11 mouse cellular contexts compared by ENCODE assay signal in the genomic region with DNA sequence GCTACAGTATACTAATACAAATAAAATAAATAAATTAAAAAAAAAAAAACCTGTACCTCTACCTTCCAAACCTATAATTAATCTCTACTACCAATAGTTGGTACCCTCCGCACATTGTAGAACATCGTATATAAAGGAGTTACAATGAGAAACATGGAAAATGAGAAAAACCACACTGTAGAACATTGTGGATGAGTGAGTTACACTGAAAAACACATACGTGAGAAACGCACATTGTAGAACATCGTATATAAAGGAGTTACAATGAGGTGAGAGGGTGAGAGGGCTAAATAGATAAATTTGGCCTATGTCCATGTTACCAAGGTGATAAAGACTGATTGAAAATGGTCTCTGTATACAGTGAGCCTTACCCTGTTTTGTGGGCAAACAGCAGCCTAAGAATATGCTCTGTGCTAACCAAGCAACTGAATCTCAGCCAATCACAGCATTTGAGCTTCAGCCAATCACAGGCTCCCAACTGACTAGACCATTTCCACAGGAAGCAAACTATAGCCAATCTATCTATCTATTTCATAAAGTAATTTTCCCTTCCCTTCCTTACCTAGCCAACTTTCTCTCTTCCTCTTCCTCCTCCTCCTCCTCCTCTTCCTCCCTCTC. TPM values are rescaled to one million over a fixed set of nuclear protein-coding genes. Genes with fewer than 3 reads are reported as not detected.
DNase-seq lines count a peak whose midpoint lies in the region; ATAC-seq and TF ChIP-seq lines count a peak whose summit lies in the region.
"Had no signal": no experiment of that assay in that cellular context is flagged by ENCODE, and none has a peak within 500 bp of the region (broad histone marks: within the 10 kb centered on the region; RNA-seq: fewer than 3 reads in every experiment).

No protein-coding gene starts in this region.

- H3K4me3 ChIP-seq in cerebellum, adult 2 months (replicated peaks; ENCODE audit: insufficient read depth, low read depth, low read length), result no peak overlapping the region
- no peak overlapping the region for H3K4me3 ChIP-seq in neural tube, embryonic 11.5 days (ENCODE audit: low read depth, low read length)
- H3K4me3 ChIP-seq in limb, embryonic 15.5 days, result no peak overlapping the region
- no peak overlapping the region for H3K4me3 ChIP-seq in stomach, postnatal 0 days (ENCODE audit: low read depth, low read length)
- no peak overlapping the region for H3K4me3 ChIP-seq in lung, adult 2 months (replicated peaks; ENCODE audit: extremely low read depth, low read depth, low read length)

- no peak for DNase-seq in cerebellum, adult 2 months
- no peak for DNase-seq in neural tube, embryonic 11.5 days (ENCODE audit: low spot score)
- no peak for DNase-seq in neural tube, embryonic 10.5 days (ENCODE audit: extremely low spot score, low spot score)
- no peak for DNase-seq in stomach, postnatal 0 days (ENCODE audit: low spot score)
- no peak for DNase-seq in gastrocnemius, adult 18-20 months (ENCODE audit: low spot score)
- DNase-seq in lung, adult 2 months, result no peak
- DNase-seq: thymus, postnatal 36 days had no signal

- no peak overlapping the region for H3K27ac ChIP-seq in cerebellum, adult 2 months (ENCODE audit: insufficient read depth, low read length)
- no peak overlapping the region for H3K27ac ChIP-seq in neural tube, embryonic 11.5 days (ENCODE audit: low read depth, low read length)
- H3K27ac ChIP-seq in limb, embryonic 15.5 days, result no peak overlapping the region
- H3K27ac ChIP-seq in stomach, postnatal 0 days (replicated peaks), result no peak overlapping the region

- ATAC-seq in cerebellum, adult (ENCODE audit: insufficient number of reproducible peaks, low FRiP score, low TSS enrichment), result peak; percentile 74
- ATAC-seq in neural tube, embryonic 11.5 days (ENCODE audit: insufficient read depth, low FRiP score, low TSS enrichment), result peak; percentile 85
- peak; percentile 67 for ATAC-seq in limb, embryonic 15.5 days (ENCODE audit: insufficient number of reproducible peaks, low FRiP score, low TSS enrichment, low read depth)
- ATAC-seq in stomach, postnatal 0 days (ENCODE audit: low FRiP score, low TSS enrichment), result peak; percentile 55; the same call in 1 of the 2 replicates

- TF ChIP-seq CTCF in cerebellum, adult 2 months (IDR thresholded peaks at IDR 0.05; ENCODE audit: borderline replicate concordance, insufficient read depth, low read depth, low read length), result no peak
- no peak for TF ChIP-seq CTCF in stomach, postnatal 0 days (IDR thresholded peaks at IDR 0.05; ENCODE audit: low read depth)
- no peak for TF ChIP-seq CTCF in lung, adult 2 months (IDR thresholded peaks at IDR 0.05; ENCODE audit: insufficient read depth, low read length)

- H3K4me1 ChIP-seq in cerebellum, adult 2 months (ENCODE audit: control insufficient read depth, insufficient read depth, low read length), result no peaks in the 10 kb centered on the region
- H3K4me1 ChIP-seq in neural tube, embryonic 11.5 days (ENCODE audit: control insufficient read depth, insufficient read depth, low read length), result no peaks in the 10 kb centered on the region
- H3K4me1 ChIP-seq in limb, embryonic 15.5 days, result no peaks in the 10 kb centered on the region
- no peaks in the 10 kb centered on the region for H3K4me1 ChIP-seq in stomach, postnatal 0 days (replicated peaks; ENCODE audit: control insufficient read depth, insufficient read depth)
- no peaks in the 10 kb centered on the region for H3K4me1 ChIP-seq in lung, adult 2 months (ENCODE audit: control insufficient read depth, insufficient read depth, low read length)

- no peaks in the 10 kb centered on the region for H3K36me3 ChIP-seq in neural tube, embryonic 11.5 days (ENCODE audit: control insufficient read depth, insufficient read depth, low read length)
- H3K36me3 ChIP-seq in limb, embryonic 15.5 days, result no peaks in the 10 kb centered on the region
- H3K36me3 ChIP-seq in stomach, postnatal 0 days (ENCODE audit: control insufficient read depth, insufficient read depth, low read length), result no peaks in the 10 kb centered on the region

- no peak overlapping the region for H3K4me2 ChIP-seq in neural tube, embryonic 11.5 days (ENCODE audit: low read depth)
- no peak overlapping the region for H3K4me2 ChIP-seq in limb, embryonic 15.5 days
- H3K4me2 ChIP-seq in stomach, postnatal 0 days (replicated peaks; ENCODE audit: low read depth), result no peak overlapping the region

- 78% methylated on average over 5 of the region's 5 CpGs for WGBS in cerebellum, adult 2 months
- 87% methylated on average over 5 of the region's 5 CpGs for WGBS in neural tube, embryonic 11.5 days
- 76% methylated on average over 5 of the region's 5 CpGs for WGBS in limb, embryonic 15.5 days
- WGBS in stomach, postnatal 0 days, result 78% methylated on average over 5 of the region's 5 CpGs
- WGBS in lung, adult 2 months, result 78% methylated on average over 5 of the region's 5 CpGs

- TF ChIP-seq EP300 in stomach, postnatal 0 days (optimal IDR thresholded peaks at IDR 0.05), result no peak

- no peak overlapping the region for H3K9ac ChIP-seq in neural tube, embryonic 11.5 days (ENCODE audit: low read length)
- no peak overlapping the region for H3K9ac ChIP-seq in limb, embryonic 15.5 days
- no peak overlapping the region for H3K9ac ChIP-seq in stomach, postnatal 0 days (ENCODE audit: low read length)

- H3K27me3 ChIP-seq in cerebellum, adult 2 months (ENCODE audit: control insufficient read depth, insufficient read depth, low read length), result no peaks in the 10 kb centered on the region; the same call in 1 of the 2 replicates
- no peaks in the 10 kb centered on the region for H3K27me3 ChIP-seq in neural tube, embryonic 11.5 days (ENCODE audit: control insufficient read depth, insufficient read depth, low read length)
- no peaks in the 10 kb centered on the region for H3K27me3 ChIP-seq in limb, embryonic 15.5 days
- H3K27me3 ChIP-seq in stomach, postnatal 0 days (ENCODE audit: control insufficient read depth, insufficient read depth, low read length), result no peaks in the 10 kb centered on the region

- no peaks in the 10 kb centered on the region for H3K9me3 ChIP-seq in neural tube, embryonic 11.5 days (ENCODE audit: control insufficient read depth, low read length)
- H3K9me3 ChIP-seq in limb, embryonic 15.5 days, result no peaks in the 10 kb centered on the region
- no peaks in the 10 kb centered on the region for H3K9me3 ChIP-seq in stomach, postnatal 0 days (ENCODE audit: control insufficient read depth, low read length)

- no peak for TF ChIP-seq POLR2A in cerebellum, adult 2 months (IDR thresholded peaks at IDR 0.05; ENCODE audit: borderline replicate concordance, insufficient read depth, low read length)
- no peak for TF ChIP-seq POLR2A in lung, adult 2 months (IDR thresholded peaks at IDR 0.05; ENCODE audit: borderline replicate concordance, extremely low read depth, low read depth, low read length)

RNA-seq across cellular contexts. Expression of a gene that starts 23.0 kb away (rescaled TPM):
- polyA plus RNA-seq in cerebellum, adult 2 months (2012; rRNA removed), result not detected in 2 replicates
- not detected in 2 replicates for polyA plus RNA-seq in neural tube, embryonic 11.5 days (2014; fragmentation: Nextera tagmentation; extraction: Ambion mirVana)
- polyA plus RNA-seq in limb, embryonic 15.5 days (2015; fragmentation: Nextera tagmentation; extraction: Ambion mirVana), result 11.3 and 14.7 TPM in 2 replicates
- polyA plus RNA-seq in stomach, postnatal 0 days (2015; fragmentation: Nextera tagmentation; extraction: Ambion mirVana), result 0.08 and 0.21 TPM in 2 replicates
- total RNA-seq in gastrocnemius, adult 18-20 months (2021), result not detected
- polyA plus RNA-seq in lung, adult 2 months (2012; rRNA removed), result 0.24 TPM in 1 of 2 replicates, not detected in the other
- total RNA-seq: layer of hippocampus, adult 18-20 months had no signal
- polyA plus RNA-seq: embryonic facial prominence, embryonic 11.5 days had no signal

RNA-seq across cellular contexts. Expression of a gene that starts 28.8 kb away (rescaled TPM):
- not detected in 2 replicates for polyA plus RNA-seq in cerebellum, adult 2 months (2012; rRNA removed)
- not detected in 2 replicates for polyA plus RNA-seq in neural tube, embryonic 11.5 days (2014; fragmentation: Nextera tagmentation; extraction: Ambion mirVana)
- polyA plus RNA-seq in limb, embryonic 15.5 days (2015; fragmentation: Nextera tagmentation; extraction: Ambion mirVana), result not detected in 2 replicates
- polyA plus RNA-seq in stomach, postnatal 0 days (2015; fragmentation: Nextera tagmentation; extraction: Ambion mirVana), result not detected in 2 replicates
- total RNA-seq in gastrocnemius, adult 18-20 months (2021), result not detected
- polyA plus RNA-seq in lung, adult 2 months (2012; rRNA removed), result not detected in 2 replicates
- total RNA-seq: layer of hippocampus, adult 18-20 months had no signal
- polyA plus RNA-seq: embryonic facial prominence, embryonic 11.5 days had no signal

RNA-seq across cellular contexts. Expression of a gene that starts 55.2 kb away (rescaled TPM):
- not detected in 2 replicates for polyA plus RNA-seq in cerebellum, adult 2 months (2012; rRNA removed)
- polyA plus RNA-seq in neural tube, embryonic 11.5 days (2014; fragmentation: Nextera tagmentation; extraction: Ambion mirVana), result not detected in 2 replicates
- not detected in 2 replicates for polyA plus RNA-seq in limb, embryonic 15.5 days (2015; fragmentation: Nextera tagmentation; extraction: Ambion mirVana)
- 7.4 and 15.1 TPM in 2 replicates for polyA plus RNA-seq in stomach, postnatal 0 days (2015; fragmentation: Nextera tagmentation; extraction: Ambion mirVana)
- total RNA-seq in gastrocnemius, adult 18-20 months (2021), result not detected
- polyA plus RNA-seq in lung, adult 2 months (2012; rRNA removed), result 28.3 and 52.7 TPM in 2 replicates
- total RNA-seq: layer of hippocampus, adult 18-20 months had no signal
- polyA plus RNA-seq: embryonic facial prominence, embryonic 11.5 days had no signal
